Mouse (Mus musculus) testis, adult 2 months (tissue): ENCODE measurements around the gene Mroh2a.

Experiments used
- CTCF ChIP-seq: fragments of 200-500 bp; IDR thresholded peaks from 2 replicates; pipeline ENCODE4 v1.5.1; 2012; ENCODE audit warnings: low read depth, mild to moderate bottlenecking, inconsistent platforms, low read length, moderate library complexity; ENCODE audit not compliant: control insufficient read depth, insufficient read depth, insufficient replicate concordance
- POLR2A ChIP-seq: fragments of 200-500 bp; IDR thresholded peaks from 2 replicates; pipeline ENCODE4 v1.6.1; 2012; ENCODE audit warnings: low read depth, mild to moderate bottlenecking, inconsistent platforms, low read length, moderate library complexity; ENCODE audit not compliant: control insufficient read depth

DNA sequence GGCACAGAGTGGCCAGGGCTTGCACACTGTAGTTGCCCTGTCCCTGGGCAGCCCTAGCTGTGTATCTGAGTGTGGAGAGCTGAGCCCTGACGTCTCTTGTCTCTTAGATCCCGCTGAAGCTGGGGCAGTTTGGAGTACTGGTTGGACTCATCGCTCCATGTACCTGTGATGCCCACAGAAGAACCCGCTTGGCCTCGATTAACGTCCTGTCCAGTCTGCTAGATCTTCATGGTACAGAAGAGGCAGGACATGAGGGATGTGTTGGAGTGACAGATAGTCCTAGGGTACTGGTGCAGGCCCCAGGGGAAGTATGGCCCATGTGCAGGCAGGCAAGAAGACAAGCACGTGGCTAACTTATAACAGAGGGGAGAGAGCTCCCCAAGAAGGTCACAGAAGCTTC lies 22.8 kb downstream of the Mroh2a start:
- TF ChIP-seq CTCF (no peak), POLR2A (no peak)
